Mouse (Mus musculus) gastrocnemius, postnatal 4 days (tissue): ENCODE results near the gene Tmx4. TPM values are rescaled to one million over a fixed set of nuclear protein-coding genes. Genes with fewer than 3 reads are reported as not detected.

ENCODE experiments used
- DNase-seq, 2 experiments: peaks; one replicate each; pipeline ENCODE4 v3.0.0; 2021 to 2022; ENCODE audit warnings: low spot score in 2 of 2, mixed read lengths in 2 of 2
- total RNA-seq, 2 experiments: library from RNA; stranded (reverse); gene quantifications; 2 replicates each; pipeline ENCODE4 v1.2.3; 2021

Gene Tmx4
- total RNA-seq, 2 experiments from 2014 or later: 18.1 to 18.7 TPM

DNA sequence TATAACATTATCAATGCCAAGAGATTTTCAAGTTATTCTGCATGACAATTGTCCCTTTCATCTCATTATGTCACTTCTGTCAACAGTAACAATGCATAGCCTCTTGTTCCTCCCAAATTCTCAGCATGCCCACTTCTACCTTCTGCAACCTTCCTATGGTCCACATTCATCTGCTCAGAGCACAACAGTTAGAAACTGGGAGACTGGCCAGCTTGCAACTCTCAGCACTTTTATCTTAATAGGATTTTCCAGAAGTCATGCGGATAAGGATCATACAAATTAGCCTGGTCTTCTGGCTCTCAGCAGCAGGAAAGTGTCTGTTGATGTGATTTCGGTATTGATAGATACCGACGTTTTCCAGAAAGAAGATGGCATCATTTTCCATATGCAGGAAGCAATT lies 58.7 kb downstream of the Tmx4 start:
- no peak for DNase-seq

- DNase-seq: no peak
Measured at GRCm38 (mm10) chr2:134559422-134559821, 84.5 kb downstream of the Tmx4 start.

GRCm38 (mm10) chr2:134554221-134554727 lies 89.7 kb downstream of the Tmx4 start, which contains the start of gene Hao1:
Gene Hao1, minus strand, starts transcription at chr2:134554368.
- no peak for DNase-seq

GRCm38 (mm10) chr2:134552358-134552757 lies 91.6 kb downstream of the Tmx4 start:
- DNase-seq: no peak

DNA sequence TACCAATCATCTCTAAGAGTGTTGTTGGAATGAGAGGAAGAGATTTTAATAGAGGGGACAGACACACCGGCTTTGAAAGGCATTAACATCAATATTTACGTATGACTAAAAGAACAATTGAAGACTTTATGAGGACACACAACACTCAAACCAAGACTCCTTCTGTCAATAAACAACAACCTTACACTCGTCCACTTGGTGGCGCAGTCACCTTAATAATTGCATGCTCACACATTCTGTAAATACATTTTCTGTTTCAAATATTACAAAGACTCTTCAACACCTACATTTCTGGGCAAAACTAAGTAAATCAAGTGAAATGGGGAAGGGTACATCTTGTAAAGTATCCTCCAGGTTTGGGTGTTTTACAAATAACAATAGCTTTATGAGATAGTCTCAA lies 94.2 kb downstream of the Tmx4 start:
- DNase-seq: peak; percentile 19 to 42

DNA sequence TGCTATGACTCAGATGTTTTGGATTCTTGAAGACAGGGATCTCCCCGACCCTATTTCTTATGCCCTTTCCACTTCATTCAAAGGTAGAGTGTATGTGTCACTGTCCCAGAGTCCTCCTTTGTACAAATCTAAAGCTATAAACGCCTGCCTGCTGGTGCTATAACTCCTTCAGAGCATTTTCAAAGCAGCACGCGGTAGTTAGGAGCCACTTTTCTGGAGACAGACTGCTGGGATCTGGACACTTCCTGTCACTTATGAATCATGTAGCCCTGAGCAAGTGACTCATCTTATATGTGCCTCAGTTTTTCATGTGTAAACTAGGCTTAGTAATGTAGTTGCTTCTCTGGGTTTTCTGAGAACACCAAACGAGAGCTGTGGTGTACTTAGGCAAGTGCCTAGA lies 98.8 kb downstream of the Tmx4 start:
- no peak for DNase-seq

DNA sequence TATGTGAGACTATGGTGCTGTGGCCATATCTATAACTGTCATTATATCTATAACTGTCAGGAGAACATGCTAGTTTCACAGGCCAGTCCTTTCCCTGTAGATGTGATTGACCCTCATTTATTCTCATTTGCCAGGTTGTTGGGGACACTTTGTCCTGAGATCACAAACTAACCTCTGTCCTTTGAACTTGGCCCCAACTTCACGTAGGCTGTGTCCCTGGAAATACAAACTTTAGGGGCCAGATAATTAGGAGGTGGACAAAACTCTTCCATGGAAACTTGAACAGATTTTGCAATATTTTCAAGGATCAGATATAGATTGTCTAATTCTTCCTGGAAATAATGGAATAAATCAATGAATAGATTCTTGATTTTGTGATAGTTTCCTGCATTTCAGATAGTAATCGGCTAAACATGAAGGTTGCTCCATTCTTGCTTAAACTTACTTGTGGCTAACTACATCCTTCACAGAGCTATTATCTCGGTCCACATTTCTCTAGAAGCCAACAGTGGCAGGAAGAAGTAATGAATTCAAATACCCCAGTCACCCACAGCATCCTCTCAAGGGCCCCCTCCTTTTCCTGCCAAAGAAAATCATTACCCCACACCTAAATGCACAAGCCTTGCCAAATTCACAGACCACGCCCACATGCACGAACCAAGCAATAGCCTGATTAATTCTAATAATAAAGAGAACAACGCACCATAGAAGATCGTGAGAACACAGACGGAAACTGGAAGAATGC lies 99.5 kb downstream of the Tmx4 start:
- no peak for DNase-seq

Other genes with a start within 250 kb of the Tmx4 start
- gene Hao1, start 89.8 kb downstream of the Tmx4 start, total RNA-seq: under 1 TPM in 1 of 2 experiments, not detected in 1; 0.75 TPM
- 1 to 10 TPM; 7.1 to 7.4 TPM for gene Plcb1, start 141.9 kb upstream of the Tmx4 start, total RNA-seq